Mouse (Mus musculus) thymus, adult 2 months (tissue): ENCODE data around the gene Nme7. TPM values are rescaled to one million over a fixed set of nuclear protein-coding genes. Genes with fewer than 3 reads are reported as not detected.

Experiments used
- DNase-seq: peaks from one replicate; pipeline ENCODE4 v3.0.0; 2021
- H3K27ac ChIP-seq: fragments of 200-500 bp; 2 replicates; pipeline ENCODE4 v1.5.1; 2012; ENCODE audit warnings: low read length, control low read depth; ENCODE audit not compliant: control insufficient read depth, insufficient read depth
- H3K27me3 ChIP-seq: fragments of 200-500 bp; 2 replicates; pipeline ENCODE4 v1.6.1; 2012; ENCODE audit warnings: mild to moderate bottlenecking, low read length, moderate library complexity, mixed read lengths; ENCODE audit not compliant: control insufficient read depth, insufficient read depth
- H3K36me3 ChIP-seq: fragments of 200-500 bp; 2 replicates; pipeline ENCODE4 v1.6.1; 2012; ENCODE audit warnings: mild to moderate bottlenecking, low read length, moderate library complexity; ENCODE audit not compliant: control insufficient read depth, insufficient read depth
- H3K4me1 ChIP-seq: fragments of 200-500 bp; replicated peaks from 2 replicates; pipeline ENCODE4 v1.6.1; 2012; ENCODE audit warnings: low read length; ENCODE audit not compliant: control insufficient read depth, insufficient read depth
- H3K4me3 ChIP-seq: fragments of 200-500 bp; 2 replicates; pipeline ENCODE4 v1.5.1; 2012; ENCODE audit warnings: mild to moderate bottlenecking, low read length, control low read depth, moderate library complexity; ENCODE audit not compliant: control insufficient read depth, insufficient read depth
- CTCF ChIP-seq: fragments of 200-500 bp; IDR thresholded peaks from 2 replicates; pipeline ENCODE4 v1.5.1; 2012; ENCODE audit warnings: mild to moderate bottlenecking, control low read depth, low read length, moderate library complexity, borderline replicate concordance; ENCODE audit not compliant: control insufficient read depth, poor library complexity, insufficient read depth; ENCODE audit errors: extremely low read depth
- POLR2A ChIP-seq: fragments of 200-500 bp; IDR thresholded peaks from 2 replicates; pipeline ENCODE4 v1.6.1; 2012; ENCODE audit warnings: mild to moderate bottlenecking, low read length, control low read depth, moderate library complexity; ENCODE audit not compliant: control insufficient read depth, poor library complexity, insufficient read depth; ENCODE audit errors: extremely low read depth
- WGBS: fragments of 180-500 bp; shearing (Covaris S2); methylation state at CpG from one replicate; pipeline ENCODE4 v1.1.7; 2018; 5-methylcytosine and 5-hydroxymethylcytosine counted together
- polyA plus RNA-seq: library from polyadenylated mRNA; depleted of rRNA; stranded (reverse); fragments of >200 nt; gene quantifications from 2 replicates; pipeline ENCODE4 v1.2.3, GENCODE M21; 2012

Gene Nme7
- polyA plus RNA-seq, 1 experiment = 10.7 TPM

- no peaks in the 10 kb centered on the region for H3K4me1 ChIP-seq
- DNase-seq = no peak
- no peak for TF ChIP-seq CTCF
- TF ChIP-seq POLR2A = no peak
Observed at GRCm38 (mm10) chr1:164353443-164353842, 49.5 kb downstream of the Nme7 start.

GRCm38 (mm10) chr1:164357995-164358394 is 54.1 kb downstream of the Nme7 start:
- Histone ChIP-seq H3K4me1 (no peaks in the 10 kb centered on the region), H3K4me3 (no peak overlapping the region), H3K36me3 (no peaks in the 10 kb centered on the region), H3K27me3 (no peaks in the 10 kb centered on the region), H3K27ac (no peak overlapping the region)
- TF ChIP-seq POLR2A (no peak), CTCF (no peak)
- 75% methylated on average over 3 of the region's 3 CpGs for WGBS
- DNase-seq = no peak

More at GRCm38 (mm10) chr1:164353443-164353842, 49.5 kb downstream of the Nme7 start:
- no peak overlapping the region for H3K4me3 ChIP-seq
- WGBS = 94% methylated on average over 3 of the region's 3 CpGs
- H3K36me3 ChIP-seq = no peaks in the 10 kb centered on the region
- H3K27ac ChIP-seq = no peak overlapping the region
- H3K27me3 ChIP-seq = no peaks in the 10 kb centered on the region

- WGBS = 92% methylated on average over 2 of the region's 2 CpGs
- Histone ChIP-seq H3K27me3 (no peaks in the 10 kb centered on the region), H3K27ac (no peak overlapping the region), H3K4me3 (no peak overlapping the region), H3K36me3 (no peaks in the 10 kb centered on the region), H3K4me1 (no peaks in the 10 kb centered on the region)
- TF ChIP-seq CTCF (no peak), POLR2A (no peak)
- no peak for DNase-seq
Observed at GRCm38 (mm10) chr1:164361997-164362396, 58.1 kb downstream of the Nme7 start.

- TF ChIP-seq CTCF (peak; percentile 76; the same call in 1 of the 2 replicates), POLR2A (no peak)
- no peaks in the 10 kb centered on the region for H3K4me1 ChIP-seq
- H3K27me3 ChIP-seq = no peaks in the 10 kb centered on the region
- WGBS = 81% methylated on average over 12 of the region's 12 CpGs
- peak; percentile 82 for DNase-seq
- H3K4me3 ChIP-seq = no peak overlapping the region
- H3K27ac ChIP-seq = no peak overlapping the region
- H3K36me3 ChIP-seq = no peaks in the 10 kb centered on the region
Observed at GRCm38 (mm10) chr1:164366156-164367128, 62.5 kb downstream of the Nme7 start.

- no peak overlapping the region for H3K27ac ChIP-seq
Observed at GRCm38 (mm10) chr1:164368152-164368551, 64.2 kb downstream of the Nme7 start.

GRCm38 (mm10) chr1:164369781-164370180 is 65.9 kb downstream of the Nme7 start:
- Histone ChIP-seq H3K4me1 (no peaks in the 10 kb centered on the region), H3K27me3 (no peaks in the 10 kb centered on the region), H3K36me3 (no peaks in the 10 kb centered on the region; the same call in 1 of the 2 replicates), H3K27ac (no peak overlapping the region), H3K4me3 (no peak overlapping the region)
- 99% methylated on average over 2 of the region's 2 CpGs for WGBS
- no peak for DNase-seq
- TF ChIP-seq CTCF (no peak), POLR2A (no peak)

More at GRCm38 (mm10) chr1:164368152-164368551, 64.2 kb downstream of the Nme7 start:
- Histone ChIP-seq H3K4me1 (no peaks in the 10 kb centered on the region), H3K36me3 (no peaks in the 10 kb centered on the region; the same call in 1 of the 2 replicates), H3K27me3 (no peaks in the 10 kb centered on the region), H3K4me3 (no peak overlapping the region)
- WGBS = 94% methylated on average over 4 of the region's 4 CpGs
- TF ChIP-seq POLR2A = no peak
- no peak for TF ChIP-seq CTCF
- no peak for DNase-seq
